Mouse (Mus musculus): ENCODE measurements at regions not wholly inside any gene's neighbourhood (a gene's known extent, or its start where the extent isn't known, plus 50 kb on each side); places are given as distances from the start of the nearest gene placed in this dataset.
A peak's percentile ranks its signal among the peaks of the same experiment; 100 is the strongest.

DNA sequence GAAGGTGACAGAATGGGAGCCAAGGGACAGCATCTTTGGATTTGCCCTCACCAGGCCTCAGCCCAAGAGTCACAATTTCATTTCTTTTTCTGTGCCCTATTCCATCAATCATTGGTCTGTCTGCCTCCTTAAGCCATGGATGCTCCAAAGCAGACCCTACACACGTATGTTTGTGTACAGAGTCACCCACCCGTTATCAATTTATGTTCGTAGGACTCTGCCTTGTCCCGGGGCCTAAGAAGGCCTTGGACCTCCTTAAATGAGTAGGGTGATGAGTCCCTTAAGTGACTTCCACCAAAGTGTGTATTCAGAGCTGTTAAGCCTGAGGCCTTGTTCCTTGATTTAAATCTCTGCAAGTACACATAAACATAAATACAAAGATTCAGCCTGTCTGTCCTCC lies 50.1 kb upstream of the Polg start:
- peaks cover 4% of the 10 kb centered on the region for H3K27me3 ChIP-seq (ENCODE audit: insufficient read depth, low read length)
- peaks cover 15% of the 10 kb centered on the region; the same call in 1 of the 2 replicates for H3K4me1 ChIP-seq (ENCODE audit: insufficient read depth, low read length)
- no peaks in the 10 kb centered on the region for H3K9me3 ChIP-seq (ENCODE audit: low read length)
- WGBS, result 77% methylated on average over 4 of the region's 4 CpGs
- peak; percentile 9 for DNase-seq (ENCODE audit: low spot score)
- H3K9ac ChIP-seq (replicated peaks; ENCODE audit: low read length, poor library complexity, severe bottlenecking), result no peak overlapping the region
- no peak overlapping the region for H3K4me2 ChIP-seq (ENCODE audit: low read depth, low read length, poor library complexity, severe bottlenecking)
- H3K36me3 ChIP-seq (ENCODE audit: insufficient read depth, low read length), result peaks cover 5% of the 10 kb centered on the region; the same call in 1 of the 2 replicates
- peak overlapping the region; percentile 74 for H3K27ac ChIP-seq (ENCODE audit: low read depth, low read length)
- TF ChIP-seq CTCF (IDR thresholded peaks at IDR 0.05), result no peak
- no peak for ATAC-seq (ENCODE audit: low FRiP score)
- H3K4me3 ChIP-seq (ENCODE audit: low read depth, low read length), result no peak overlapping the region

Data from midbrain, postnatal 0 days (tissue).